Mouse (Mus musculus) thymus, adult 2 months (tissue): ENCODE results near the gene Dip2a.

ENCODE experiments used
- CTCF ChIP-seq: fragments of 200-500 bp; IDR thresholded peaks from 2 replicates; pipeline ENCODE4 v1.5.1; 2012; ENCODE audit warnings: mild to moderate bottlenecking, control low read depth, low read length, moderate library complexity, borderline replicate concordance; ENCODE audit not compliant: control insufficient read depth, poor library complexity, insufficient read depth; ENCODE audit errors: extremely low read depth
- POLR2A ChIP-seq: fragments of 200-500 bp; IDR thresholded peaks from 2 replicates; pipeline ENCODE4 v1.6.1; 2012; ENCODE audit warnings: mild to moderate bottlenecking, low read length, control low read depth, moderate library complexity; ENCODE audit not compliant: control insufficient read depth, poor library complexity, insufficient read depth; ENCODE audit errors: extremely low read depth

GRCm38 (mm10) chr10:76239401-76239800 is 105.7 kb downstream of the Dip2a start:
- TF ChIP-seq CTCF (no peak), POLR2A (no peak)
